Mouse (Mus musculus) midbrain, postnatal 0 days (tissue): ENCODE data around the gene Htt. TPM values are rescaled to one million over a fixed set of nuclear protein-coding genes. Genes with fewer than 3 reads are reported as not detected.
A peak's percentile ranks its signal among the peaks of the same experiment; 100 is the strongest.

Experiments
- ATAC-seq: fragments of 200-750 bp; cut with Nextera tagmentation; 2 replicates; pipeline ENCODE4 v1.8.0; 2017; ENCODE audit warnings: moderate number of reproducible peaks, mild to moderate bottlenecking, moderate TSS enrichment, moderate library complexity; ENCODE audit not compliant: low FRiP score
- DNase-seq: peaks from one replicate; pipeline ENCODE4 v3.0.0-alpha.2; 2015; ENCODE audit warnings: low spot score
- H3K27ac ChIP-seq: fragments of 300-500 bp; sonication (generic); 2 replicates; pipeline ENCODE4 v1.5.1; 2014; ENCODE audit warnings: low read depth, mild to moderate bottlenecking, low read length, mixed read lengths
- H3K27me3 ChIP-seq: fragments of 300-500 bp; sonication (generic); 2 replicates; pipeline ENCODE4 v1.6.1; 2014; ENCODE audit warnings: low read length, control low read depth, mixed read lengths; ENCODE audit not compliant: insufficient read depth
- H3K36me3 ChIP-seq: fragments of 300-500 bp; sonication (generic); 2 replicates; pipeline ENCODE4 v1.6.1; 2014; ENCODE audit warnings: low read length, control low read depth, mixed read lengths; ENCODE audit not compliant: insufficient read depth
- H3K4me1 ChIP-seq: fragments of 300-500 bp; sonication (generic); 2 replicates; pipeline ENCODE4 v1.6.1; 2014; ENCODE audit warnings: mild to moderate bottlenecking, control low read depth, antibody characterized with exemption, low read length, mixed read lengths; ENCODE audit not compliant: insufficient read depth
- H3K4me2 ChIP-seq: fragments of 300-500 bp; sonication (generic); 2 replicates; pipeline ENCODE4 v1.6.1; 2014; ENCODE audit warnings: low read depth, mild to moderate bottlenecking, low read length, mixed read lengths; ENCODE audit not compliant: poor library complexity, severe bottlenecking
- H3K4me3 ChIP-seq: fragments of 300-500 bp; sonication (generic); 2 replicates; pipeline ENCODE4 v1.5.1; 2014; ENCODE audit warnings: low read depth, mild to moderate bottlenecking, low read length, moderate library complexity
- H3K9ac ChIP-seq: fragments of 300-500 bp; sonication (generic); replicated peaks from 2 replicates; pipeline ENCODE4 v1.6.1; 2014; ENCODE audit warnings: mild to moderate bottlenecking, low read length, moderate library complexity, mixed read lengths; ENCODE audit not compliant: poor library complexity, severe bottlenecking
- H3K9me3 ChIP-seq: fragments of 300-500 bp; sonication (generic); 2 replicates; pipeline ENCODE4 v1.6.1; 2016; ENCODE audit warnings: low read length, control low read depth
- CTCF ChIP-seq: IDR thresholded peaks from 2 replicates; pipeline ENCODE4 v1.5.1; 2016; ENCODE audit warnings: antibody characterized with exemption, mild to moderate bottlenecking
- WGBS: fragments of 180-500 bp; shearing (Covaris S2); extraction: QIAGEN DNeasy Blood & Tissue Kit; methylation state at CpG from one replicate; pipeline ENCODE4 v1.1.7; 2014; 5-methylcytosine and 5-hydroxymethylcytosine counted together
- polyA plus RNA-seq: library from polyadenylated mRNA; unstranded; fragments of >200 nt; fragmentation: Nextera tagmentation; extraction: Ambion mirVana; gene quantifications from 2 replicates; pipeline ENCODE4 v1.2.1, GENCODE M21; 2015
- total RNA-seq: library from RNA; depleted of rRNA; stranded (reverse); fragments of >200 nt; gene quantifications from 2 replicates; pipeline ENCODE4 v1.2.3, GENCODE M21; 2014

Gene Htt
- total and polyA plus RNA-seq, 2 experiments from 2014 or later = 7.4 to 39.9 TPM

GRCm38 (mm10) chr5:34899787-34900469 lies 138.4 kb downstream of the Htt start:
- no peak overlapping the region for H3K9ac ChIP-seq
- 96% methylated on average over 6 of the region's 6 CpGs for WGBS
- peak; percentile 52 for ATAC-seq

DNA sequence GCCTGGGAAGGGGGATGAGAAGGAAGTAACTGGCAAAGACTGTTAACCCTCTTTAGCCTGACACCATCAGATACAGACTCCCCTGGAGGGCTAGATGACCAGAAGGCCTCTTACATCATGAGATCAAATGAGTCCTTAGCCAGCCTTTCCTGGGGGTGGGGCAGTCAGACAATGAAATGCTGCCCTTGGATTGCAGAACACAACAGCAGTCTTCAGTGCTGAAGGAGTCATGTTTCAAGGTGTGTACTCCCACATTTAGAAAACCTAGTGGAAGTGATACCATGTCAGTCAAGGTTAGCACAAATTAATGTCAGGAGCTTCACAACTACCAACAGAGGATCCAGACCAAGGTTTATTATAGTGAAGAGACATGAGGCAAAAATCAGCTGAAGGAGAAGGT lies 140.8 kb downstream of the Htt start:
- no peak overlapping the region for H3K27ac ChIP-seq
- no peak for TF ChIP-seq CTCF
- ATAC-seq (no peak), DNase-seq (no peak)
- H3K9ac ChIP-seq = no peak overlapping the region
- no peak overlapping the region for H3K4me2 ChIP-seq
- no peaks in the 10 kb centered on the region for H3K4me1 ChIP-seq
- no peaks in the 10 kb centered on the region for H3K9me3 ChIP-seq
- peaks cover 86% of the 10 kb centered on the region for H3K36me3 ChIP-seq
- H3K27me3 ChIP-seq = no peaks in the 10 kb centered on the region
- no peak overlapping the region for H3K4me3 ChIP-seq

More at GRCm38 (mm10) chr5:34899787-34900469, 138.4 kb downstream of the Htt start:
- no peak for TF ChIP-seq CTCF
- no peak overlapping the region for H3K4me3 ChIP-seq
- peak; percentile 34 for DNase-seq
- no peaks in the 10 kb centered on the region for H3K4me1 ChIP-seq
- H3K36me3 ChIP-seq = peaks cover 76% of the 10 kb centered on the region
- no peak overlapping the region for H3K4me2 ChIP-seq
- H3K27ac ChIP-seq = no peak overlapping the region
- H3K9me3 ChIP-seq = no peaks in the 10 kb centered on the region
- no peaks in the 10 kb centered on the region for H3K27me3 ChIP-seq

DNA sequence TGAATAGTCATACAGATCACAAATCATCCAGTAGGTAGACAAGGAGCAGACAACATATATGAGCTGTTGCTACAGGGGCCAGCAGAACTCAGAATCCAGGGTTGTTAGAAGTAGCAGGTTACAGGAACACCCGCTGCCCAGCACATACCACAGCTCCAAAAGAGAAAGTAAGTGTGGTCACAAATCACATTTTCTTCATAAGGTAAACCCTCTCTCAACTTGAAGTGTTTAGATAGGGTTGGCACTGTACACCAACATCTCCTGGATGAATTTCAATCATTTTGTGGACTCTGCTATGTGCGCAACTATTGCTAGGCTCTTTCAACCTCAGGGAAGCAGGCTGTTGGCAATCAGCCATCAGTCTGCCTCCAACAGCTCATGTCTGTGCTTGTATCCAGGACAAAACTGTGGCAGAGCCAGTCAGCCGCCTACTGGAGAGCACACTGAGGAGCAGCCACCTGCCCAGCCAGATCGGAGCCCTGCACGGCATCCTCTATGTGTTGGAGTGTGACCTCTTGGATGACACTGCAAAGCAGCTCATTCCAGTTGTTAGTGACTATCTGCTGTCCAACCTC lies 141.4 kb downstream of the Htt start:
- WGBS = 80% methylated on average over 5 of the region's 5 CpGs
- Histone ChIP-seq H3K9me3 (no peaks in the 10 kb centered on the region), H3K4me1 (no peaks in the 10 kb centered on the region), H3K4me3 (no peak overlapping the region), H3K27me3 (no peaks in the 10 kb centered on the region), H3K36me3 (peaks cover 86% of the 10 kb centered on the region), H3K4me2 (no peak overlapping the region), H3K27ac (no peak overlapping the region), H3K9ac (no peak overlapping the region)
- TF ChIP-seq CTCF = peak; percentile 40
- ATAC-seq (0 out of 2 replicates have a peak, but pooled peaks have one; percentile 32), DNase-seq (peak; percentile 81)

GRCm38 (mm10) chr5:34904412-34904811 lies 142.9 kb downstream of the Htt start:
- Histone ChIP-seq H3K4me2 (no peak overlapping the region), H3K9ac (no peak overlapping the region), H3K36me3 (peaks cover 87% of the 10 kb centered on the region), H3K4me1 (no peaks in the 10 kb centered on the region), H3K27me3 (no peaks in the 10 kb centered on the region), H3K4me3 (no peak overlapping the region), H3K9me3 (no peaks in the 10 kb centered on the region), H3K27ac (no peak overlapping the region)
- no peak for DNase-seq
- ATAC-seq = no peak
- no peak for TF ChIP-seq CTCF

- H3K36me3 ChIP-seq = peaks cover 67% of the 10 kb centered on the region
- ATAC-seq = no peak
- no peak for DNase-seq
- TF ChIP-seq CTCF = no peak
- no peaks in the 10 kb centered on the region for H3K4me1 ChIP-seq
- H3K9ac ChIP-seq = no peak overlapping the region
- no peak overlapping the region for H3K4me2 ChIP-seq
- 88% methylated on average over 4 of the region's 4 CpGs for WGBS
- no peak overlapping the region for H3K4me3 ChIP-seq
- H3K9me3 ChIP-seq = no peaks in the 10 kb centered on the region
- H3K27ac ChIP-seq = no peak overlapping the region
- no peaks in the 10 kb centered on the region for H3K27me3 ChIP-seq
Measured at GRCm38 (mm10) chr5:34907230-34907629, 145.7 kb downstream of the Htt start.

- no peak within 1 kb of the TSS for H3K27ac ChIP-seq
- H3K36me3 ChIP-seq = peaks cover 58% of the 10 kb centered on the region
- no peak for TF ChIP-seq CTCF
- no peak within 1 kb of the TSS for H3K9ac ChIP-seq
- DNase-seq (no peak), ATAC-seq (no peak)
- H3K4me1 ChIP-seq = no peaks in the 10 kb centered on the region
- no peak within 1 kb of the TSS for H3K4me2 ChIP-seq
- H3K9me3 ChIP-seq = no peaks in the 10 kb centered on the region
- H3K27me3 ChIP-seq = no peaks in the 10 kb centered on the region
- WGBS = 75% methylated on average over 6 of the region's 6 CpGs
- H3K4me3 ChIP-seq = no peak within 1 kb of the TSS
Measured at GRCm38 (mm10) chr5:34907910-34908725, 146.6 kb downstream of the Htt start, which contains the start of gene Msantd1. Gene Msantd1, plus strand, starts transcription at chr5:34908012.
